Mouse (Mus musculus) ES-E14 (cell line): ENCODE results near the gene Efna2. TPM values are rescaled to one million over a fixed set of nuclear protein-coding genes. Genes with fewer than 3 reads are reported as not detected.

Source experiments
- DNase-seq: peaks from one replicate; pipeline ENCODE4 v3.0.0-alpha.2; 2013; ENCODE audit warnings: low read depth, low spot score
- H3K27ac ChIP-seq: 2 replicates; pipeline ENCODE4 v1.5.1; 2012; ENCODE audit warnings: low read depth, mild to moderate bottlenecking, low read length, moderate library complexity, mixed read lengths; ENCODE audit not compliant: poor library complexity, insufficient read depth, severe bottlenecking
- H3K36me3 ChIP-seq: 2 replicates; pipeline ENCODE4 v1.6.1; 2012; ENCODE audit warnings: mild to moderate bottlenecking, low read length, moderate library complexity, mixed read lengths; ENCODE audit not compliant: control insufficient read depth, poor library complexity, insufficient read depth, severe bottlenecking
- H3K4me1 ChIP-seq, 2 experiments: fragments of 150-350 bp in 1 of 2; sonication (generic) in 1 of 2; 2 replicates each; pipeline ENCODE4 v1.6.1; 2012; ENCODE audit warnings: low read length in 2 of 2, mild to moderate bottlenecking in 1 of 2, mixed read lengths in 1 of 2; ENCODE audit not compliant: control insufficient read depth in 2 of 2, insufficient read depth in 2 of 2, poor library complexity in 1 of 2
- H3K4me3 ChIP-seq, 2 experiments: fragments of 150-350 bp in 1 of 2; sonication (generic) in 1 of 2; 2 replicates each; pipeline ENCODE4 v1.5.1; 2012; ENCODE audit warnings: low read length in 2 of 2, low read depth in 1 of 2, mild to moderate bottlenecking in 1 of 2, mixed read lengths in 1 of 2; ENCODE audit not compliant: insufficient read depth in 1 of 2, poor library complexity in 1 of 2, severe bottlenecking in 1 of 2
- H3K9ac ChIP-seq: 2 replicates; pipeline ENCODE4 v1.6.1; 2012; ENCODE audit warnings: low read depth, mild to moderate bottlenecking, low read length, mixed read lengths; ENCODE audit not compliant: poor library complexity, insufficient read depth, severe bottlenecking
- H3K9me3 ChIP-seq: fragments of 150-350 bp; sonication (generic); 2 replicates; pipeline ENCODE4 v1.6.1; 2012; ENCODE audit warnings: low read depth, mild to moderate bottlenecking, low read length; ENCODE audit not compliant: control insufficient read depth, insufficient read depth
- CHD2 ChIP-seq: IDR thresholded peaks from 2 replicates; pipeline ENCODE4 v1.6.1; 2014; ENCODE audit warnings: mild to moderate bottlenecking, low read depth, low read length, inconsistent platforms
- HCFC1 ChIP-seq: IDR thresholded peaks from 2 replicates; pipeline ENCODE4 v1.6.1; 2012; ENCODE audit warnings: low read length, inconsistent platforms, borderline replicate concordance; ENCODE audit not compliant: insufficient read depth
- MAFK ChIP-seq: IDR thresholded peaks from 2 replicates; pipeline ENCODE4 v1.6.1; 2014; ENCODE audit warnings: mild to moderate bottlenecking, low read depth, low read length, inconsistent platforms; ENCODE audit not compliant: insufficient read depth
- ZC3H11A ChIP-seq: IDR thresholded peaks from 2 replicates; pipeline ENCODE4 v1.6.1; 2012; ENCODE audit warnings: low read depth, mild to moderate bottlenecking, inconsistent platforms, low read length, borderline replicate concordance
- ZNF384 ChIP-seq: IDR thresholded peaks from 2 replicates; pipeline ENCODE4 v1.6.1; 2012; ENCODE audit warnings: low read depth, low read length, inconsistent platforms
- in situ Hi-C, 2 experiments: fragments of 600-800 bp; cut with MboI; formaldehyde crosslinking; loops; one replicate each; pipeline ENCODE4 v1.15.1; 2025; ENCODE audit warnings: low sequenced_read_pairs in 2 of 2, inconsistent platforms in 1 of 2; ENCODE audit not compliant: unreplicated experiment in 2 of 2
- total RNA-seq: library from RNA; depleted of rRNA; stranded (reverse); fragments of 300-350 nt; gene quantifications from 2 replicates; pipeline ENCODE4 v1.2.3, GENCODE M21; 2012

Efna2 gene
- total RNA-seq, 1 experiment = 2.7 TPM

GRCm38 (mm10) chr10:80144864-80145838 lies 34.1 kb upstream of the Efna2 start:
- H3K4me1 ChIP-seq = peaks cover 0 to 26% of the 10 kb centered on the region in 2 experiments; a peak in 3 of 4 replicates
- in situ Hi-C loops = no loop called here
- H3K9me3 ChIP-seq = no peaks in the 10 kb centered on the region
- DNase-seq = no peak
- no peak overlapping the region for H3K9ac ChIP-seq
- H3K36me3 ChIP-seq = peaks cover 27% of the 10 kb centered on the region
- no peak overlapping the region for H3K4me3 ChIP-seq
- H3K27ac ChIP-seq = no peak overlapping the region
- TF ChIP-seq HCFC1 = no peak

GRCm38 (mm10) chr10:80145896-80146295 lies 33.4 kb upstream of the Efna2 start:
- Histone ChIP-seq H3K9ac (no peak overlapping the region), H3K4me3 (no peak overlapping the region), H3K27ac (no peak overlapping the region), H3K36me3 (peaks cover 31% of the 10 kb centered on the region), H3K9me3 (no peaks in the 10 kb centered on the region), H3K4me1 (peaks cover 0 to 26% of the 10 kb centered on the region in 2 experiments; a peak in 3 of 4 replicates)
- in situ Hi-C loops = no loop called here
- TF ChIP-seq ZC3H11A (no peak), ZNF384 (no peak), MAFK (no peak), CHD2 (no peak), HCFC1 (no peak)
- DNase-seq = no peak

GRCm38 (mm10) chr10:80146568-80147011 lies 32.7 kb upstream of the Efna2 start:
- no peak overlapping the region for H3K4me3 ChIP-seq

GRCm38 (mm10) chr10:80147146-80147718 lies 32.0 kb upstream of the Efna2 start:
- in situ Hi-C loops = no loop called here
- H3K4me3 ChIP-seq = peak overlapping the region in 1 of 2 experiments; percentile 80; a peak in 1 of 4 replicates
- H3K9me3 ChIP-seq = no peaks in the 10 kb centered on the region
- peaks cover 43% of the 10 kb centered on the region for H3K36me3 ChIP-seq
- H3K27ac ChIP-seq = peak overlapping the region; percentile 98
- TF ChIP-seq ZC3H11A (no peak), ZNF384 (no peak), HCFC1 (no peak), MAFK (no peak), CHD2 (no peak)
- no peak for DNase-seq
- H3K9ac ChIP-seq = no peak overlapping the region
- peaks cover 0 to 30% of the 10 kb centered on the region in 2 experiments; a peak in 3 of 4 replicates for H3K4me1 ChIP-seq

More at GRCm38 (mm10) chr10:80146568-80147011, 32.7 kb upstream of the Efna2 start:
- no peak overlapping the region for H3K9ac ChIP-seq
- H3K36me3 ChIP-seq = peaks cover 37% of the 10 kb centered on the region
- H3K4me1 ChIP-seq = peaks cover 0 to 26% of the 10 kb centered on the region in 2 experiments; a peak in 3 of 4 replicates
- peak overlapping the region; percentile 98; the same call in 1 of the 2 replicates for H3K27ac ChIP-seq
- in situ Hi-C loops = no loop called here
- H3K9me3 ChIP-seq = no peaks in the 10 kb centered on the region
- DNase-seq = no peak
- TF ChIP-seq CHD2 = no peak
- TF ChIP-seq MAFK = no peak
- TF ChIP-seq ZNF384 = no peak
- TF ChIP-seq HCFC1 = no peak
- no peak for TF ChIP-seq ZC3H11A
